Mouse (Mus musculus) cerebellum, postnatal 25 days (tissue): Measurements from ENCODE around the gene Zfp410.
"Not testable (repeated sequence)": the region's sequence is repeated elsewhere in the genome, so short reads cannot be mapped to it uniquely, and the experiment has no call there.

ENCODE experiments used
- DNase-seq, 2 experiments: peaks; one replicate each; pipeline ENCODE4 v3.0.0; 2021; ENCODE audit warnings: mixed read lengths in 2 of 2

The Zfp410 gene

GRCm38 (mm10) chr12:84316721-84317621 is at the start of gene Zfp410:
Zfp410 (plus strand) TSS chr12:84316852.
- DNase-seq = peak; percentile 93 to 95

DNA sequence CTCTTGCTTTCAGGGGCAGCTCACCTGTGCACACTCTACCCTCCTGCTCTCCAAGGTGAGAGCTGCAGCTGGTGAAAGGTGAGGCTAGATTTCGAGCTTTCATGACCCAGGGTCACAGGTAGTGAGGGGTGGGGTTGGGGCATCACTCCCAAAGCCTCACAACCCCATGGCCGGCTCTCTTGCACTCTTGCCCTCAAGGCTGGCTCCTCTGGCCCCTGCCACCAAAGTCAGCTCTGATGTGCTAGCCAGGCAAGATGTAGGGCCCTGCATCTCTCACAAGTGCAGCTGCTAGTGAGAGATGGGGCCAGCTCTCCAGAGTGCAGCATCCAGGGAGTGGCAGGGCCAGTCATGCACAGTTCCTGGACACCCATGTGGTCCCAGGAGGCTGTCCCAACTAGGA is 49.4 kb upstream of the Zfp410 start:
- no peak for DNase-seq

DNA sequence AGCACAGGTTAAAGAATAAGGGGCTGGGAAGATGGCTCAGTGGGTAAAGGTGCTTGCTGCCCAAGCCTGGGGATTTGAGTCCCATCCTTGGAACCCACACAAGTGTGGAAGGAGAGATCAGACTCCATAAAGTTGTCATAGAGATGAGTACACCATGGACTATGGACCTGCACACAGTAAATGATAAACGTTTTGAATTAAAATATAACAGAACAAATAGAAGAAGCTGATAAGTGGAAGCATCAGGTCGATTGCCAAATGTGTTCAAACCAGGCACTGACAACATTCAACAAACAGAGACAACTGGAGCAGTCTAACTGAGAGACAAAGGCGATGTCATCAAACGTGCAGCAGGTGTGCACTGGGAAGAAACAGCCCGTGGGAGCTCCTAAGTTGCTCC is 43.3 kb upstream of the Zfp410 start:
- DNase-seq = no peak

- no peak for DNase-seq
These were observed 41.4 kb upstream of the Zfp410 start for GRCm38 (mm10) chr12:84275288-84275687.

DNA sequence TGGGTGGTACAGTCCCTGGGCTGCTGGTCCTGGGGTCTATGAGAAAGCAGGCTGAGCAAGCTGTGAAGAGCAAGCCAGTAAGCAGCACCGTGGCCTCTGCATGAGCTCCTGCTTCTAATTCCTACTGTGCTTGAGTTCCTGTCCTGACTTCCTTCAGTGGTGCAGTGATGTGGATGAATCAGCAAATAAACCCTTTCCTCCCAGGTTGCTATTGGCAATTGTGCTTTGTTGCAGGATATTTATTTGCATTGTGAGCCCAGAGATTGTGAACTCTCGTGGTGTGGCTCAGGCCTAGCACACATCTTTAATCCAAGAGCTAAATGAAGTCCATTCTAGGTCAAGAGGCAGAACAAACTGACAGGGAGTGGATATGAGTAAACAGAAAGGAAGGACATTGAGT is 40.4 kb upstream of the Zfp410 start:
- no peak for DNase-seq

- no peak for DNase-seq
These were observed 39.9 kb upstream of the Zfp410 start for GRCm38 (mm10) chr12:84276799-84277198.

GRCm38 (mm10) chr12:84277832-84278231 is 38.8 kb upstream of the Zfp410 start:
- DNase-seq = no peak

- DNase-seq = no peak
These were observed 37.8 kb upstream of the Zfp410 start for GRCm38 (mm10) chr12:84278901-84279300.

DNA sequence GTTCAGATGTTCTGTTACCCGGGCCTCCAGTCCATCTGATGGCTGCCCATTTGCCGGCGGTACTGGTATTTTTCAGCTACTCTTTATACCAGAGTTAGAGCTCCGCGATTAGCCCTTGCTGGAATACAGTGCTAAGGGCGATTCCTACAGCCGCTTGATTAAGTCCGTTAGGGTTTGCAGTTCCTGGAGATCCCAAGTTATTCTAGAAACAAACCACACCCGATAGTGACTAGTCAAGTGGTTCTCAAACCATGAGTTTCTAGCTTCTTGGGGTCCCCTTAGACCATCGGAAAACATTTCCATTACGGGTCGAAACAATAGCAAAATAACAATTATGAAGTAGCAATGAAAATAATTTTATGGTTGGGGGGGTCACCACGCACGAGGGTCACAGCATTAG is 32.3 kb upstream of the Zfp410 start:
- DNase-seq = no peak

- peak; percentile 87 to 93 for DNase-seq
These were observed 31.6 kb upstream of the Zfp410 start, which contains the start of gene Ptgr2 for GRCm38 (mm10) chr12:84284885-84285592. Ptgr2 (plus strand) TSS chr12:84285232.

- no peak for DNase-seq
These were observed 31.1 kb upstream of the Zfp410 start for GRCm38 (mm10) chr12:84285593-84285968.

GRCm38 (mm10) chr12:84288461-84288860 is 28.2 kb upstream of the Zfp410 start:
- DNase-seq = peak; percentile 23 to 51

GRCm38 (mm10) chr12:84297851-84298250 is 18.8 kb upstream of the Zfp410 start:
- DNase-seq = peak in 1 of 2 experiments; percentile 11

GRCm38 (mm10) chr12:84299265-84299664 is 17.4 kb upstream of the Zfp410 start:
- no peak for DNase-seq

DNA sequence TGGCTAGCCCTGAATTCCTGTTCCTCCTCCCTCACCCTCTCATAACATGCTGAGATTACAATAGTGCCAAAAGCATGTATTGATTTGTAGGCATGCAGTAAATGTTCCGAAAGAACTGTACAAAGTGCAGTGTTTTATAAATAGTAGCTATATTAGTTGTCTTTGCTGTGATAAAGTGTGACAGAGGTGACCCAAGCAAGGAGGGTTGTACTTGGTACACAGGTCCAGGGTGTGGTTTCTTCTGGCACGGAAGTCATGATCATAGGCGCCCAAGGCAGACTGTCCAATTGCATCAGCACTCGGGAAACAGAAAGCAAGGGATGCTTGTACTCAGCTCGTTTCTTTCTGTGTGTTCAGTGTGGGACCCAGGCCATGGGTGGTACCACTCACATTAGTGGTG is 12.6 kb upstream of the Zfp410 start:
- no peak for DNase-seq

DNA sequence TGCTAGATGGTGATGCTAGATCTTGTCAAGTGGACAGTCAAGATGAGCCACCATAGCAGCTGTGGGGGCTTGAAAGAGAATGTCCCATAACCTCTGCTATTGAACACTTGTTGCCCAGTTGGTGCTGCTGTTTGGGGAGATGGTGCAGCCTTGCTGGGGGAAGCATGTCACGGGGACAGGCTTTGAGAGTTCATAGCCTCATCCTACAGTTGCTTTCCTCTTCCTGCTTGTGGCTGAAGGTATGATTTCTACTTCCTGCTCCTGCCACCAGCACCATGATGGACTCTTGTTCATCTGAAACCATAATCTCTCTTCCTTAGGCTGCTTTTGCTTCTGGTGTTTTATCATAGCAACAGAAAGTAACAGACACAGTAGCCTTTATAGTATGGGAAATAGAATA is 12.1 kb upstream of the Zfp410 start:
- DNase-seq = no peak

- no peak for DNase-seq
These were observed 5.3 kb upstream of the Zfp410 start for GRCm38 (mm10) chr12:84311306-84311705.

GRCm38 (mm10) chr12:84316006-84316405 is 646 bp upstream of the Zfp410 start:
- DNase-seq = no peak

- DNase-seq = no peak
These were observed 10.5 kb downstream of the Zfp410 start for GRCm38 (mm10) chr12:84327111-84327512.

GRCm38 (mm10) chr12:84336963-84337625 is 20.4 kb downstream of the Zfp410 start:
- no peak for DNase-seq

DNA sequence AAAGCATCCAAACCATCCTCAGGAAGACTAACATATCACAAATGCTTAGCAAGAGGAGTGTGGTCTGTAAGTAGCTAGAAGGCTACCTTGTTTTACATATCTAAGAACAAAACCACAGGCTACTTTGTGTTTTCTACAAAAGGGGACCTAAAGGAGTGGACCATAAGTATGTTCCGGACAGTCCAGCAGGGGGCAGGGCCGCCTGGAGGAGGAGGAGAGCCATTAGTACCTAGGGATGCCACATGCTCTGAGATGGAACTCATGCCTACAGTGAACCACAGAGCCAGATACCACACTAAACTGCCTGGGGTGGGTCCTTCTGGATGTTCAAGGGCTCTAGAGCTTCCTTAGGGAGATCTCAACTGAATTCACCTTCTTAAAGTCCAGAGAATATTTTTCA is 30.5 kb downstream of the Zfp410 start:
- DNase-seq = peak in 1 of 2 experiments; percentile 39

DNA sequence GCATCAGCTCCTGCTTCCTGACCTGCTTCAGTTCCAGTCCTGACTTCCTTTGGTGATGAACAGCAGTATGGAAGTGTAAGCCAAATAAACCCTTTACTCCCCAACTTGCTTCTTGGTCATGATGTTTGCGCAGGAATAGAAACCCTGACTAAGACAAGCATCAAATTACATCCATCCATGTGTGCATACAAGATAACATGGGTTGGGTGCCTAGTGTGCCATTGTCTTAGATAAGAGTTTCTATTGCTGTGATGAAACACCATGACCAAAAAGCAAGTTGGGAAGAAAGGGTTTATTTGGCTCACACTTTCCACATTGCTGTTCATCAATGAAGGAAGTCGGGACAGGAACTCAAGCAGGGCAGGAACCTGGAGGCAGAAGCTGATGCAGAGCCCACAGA is 42.0 kb downstream of the Zfp410 start:
- DNase-seq = not testable (repeated sequence)
